Mouse (Mus musculus): ENCODE results near the gene L2hgdh.

Gene L2hgdh

DNA sequence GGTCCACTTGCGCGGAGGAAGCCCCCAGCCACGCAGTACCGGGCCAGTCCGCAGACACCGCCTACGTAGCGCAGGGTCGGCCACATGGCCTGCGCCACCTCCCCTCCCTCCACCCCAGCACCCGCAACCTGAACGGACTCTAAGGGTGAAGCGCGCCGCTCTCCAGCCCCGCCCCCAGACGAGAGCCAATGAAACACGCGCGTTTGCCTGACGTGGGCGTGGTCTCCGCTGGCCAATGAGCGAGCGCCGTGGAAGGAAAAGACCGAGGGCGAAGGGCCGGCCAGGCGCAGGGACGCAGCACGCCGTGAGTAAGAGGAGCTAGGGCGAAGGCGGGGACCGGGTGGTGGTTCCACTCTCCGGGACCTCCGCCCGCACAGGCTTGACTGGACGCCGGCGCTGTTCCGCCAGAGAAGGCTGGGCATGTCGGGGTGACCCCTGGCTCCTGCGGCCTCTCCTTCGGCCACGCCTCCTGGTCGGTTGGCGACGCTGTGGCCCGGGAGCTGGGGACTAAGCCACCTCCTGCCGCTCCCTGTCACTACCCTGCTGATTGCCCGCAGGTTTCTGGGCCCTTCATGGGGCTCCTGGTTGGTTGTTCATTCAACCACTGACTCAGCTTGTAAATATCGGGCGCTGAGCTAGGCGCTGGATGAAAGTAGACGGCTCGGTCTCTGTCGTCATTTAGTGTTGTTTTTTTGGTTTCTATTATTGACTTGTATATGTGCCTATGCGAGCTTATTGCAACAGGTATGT lies at the start of gene L2hgdh, which contains the start of gene Atp5s:
Gene L2hgdh (minus strand): TSS at position 163 of the 750 bp plus-strand sequence.
Gene Atp5s (plus strand): TSS at position 240 of the 750 bp plus-strand sequence.
- DNase-seq = peak; percentile 100

DNA sequence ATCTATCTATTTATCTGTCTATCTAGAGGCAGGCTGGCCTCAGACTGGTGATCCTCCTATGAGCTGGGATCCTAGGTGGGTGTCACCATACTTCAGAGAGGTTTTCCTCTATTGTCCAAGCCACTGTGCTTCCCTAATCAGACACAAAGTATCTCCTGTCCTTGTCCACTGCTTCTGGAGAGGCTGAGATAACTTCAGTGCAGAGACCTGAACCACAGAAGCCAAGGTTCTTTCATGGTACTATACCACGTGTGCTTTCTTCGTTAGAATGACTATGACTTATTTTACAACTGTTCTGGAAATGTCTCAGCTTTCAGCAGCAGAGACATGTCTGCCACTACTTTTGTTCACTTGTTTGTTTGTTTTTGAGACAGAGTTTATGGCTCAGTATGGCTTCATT lies 44.2 kb upstream of the L2hgdh start:
- DNase-seq = no peak

DNA sequence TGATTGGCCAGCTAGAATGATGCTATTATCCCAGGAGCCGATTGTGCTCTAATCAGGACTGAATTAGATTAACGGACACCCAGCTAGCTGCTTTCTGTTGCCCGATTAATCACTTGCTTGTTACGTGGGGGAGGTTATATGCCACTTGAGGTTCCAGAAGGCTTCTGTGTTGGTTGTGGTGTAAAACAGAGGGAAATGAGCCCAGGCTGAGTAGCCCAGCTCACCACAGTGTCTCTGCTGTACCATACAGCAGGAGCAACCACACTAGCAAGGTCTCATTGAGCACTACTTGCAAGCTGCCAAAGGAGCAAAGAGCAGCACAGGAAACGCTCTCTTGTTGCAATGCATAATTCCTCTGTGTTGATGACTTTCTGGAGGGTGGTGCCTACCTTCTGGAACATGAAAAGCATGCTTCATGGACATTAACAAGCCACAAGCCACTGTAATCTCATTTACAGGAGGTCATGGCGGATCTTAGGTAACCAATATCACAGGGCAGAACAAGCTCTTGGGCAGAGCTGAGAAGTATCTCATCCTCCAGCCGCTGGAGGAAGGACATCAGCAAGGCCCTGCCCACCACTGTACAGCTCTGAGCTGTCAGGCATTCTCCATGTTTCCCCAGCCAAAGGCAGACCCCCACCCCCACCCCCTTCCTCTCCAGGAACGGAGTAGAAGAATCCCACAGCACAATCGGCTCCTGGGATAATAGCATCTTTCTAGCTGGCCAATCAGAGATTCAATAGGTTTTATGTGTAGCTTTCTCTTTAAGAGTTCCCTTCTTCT lies 43.0 kb upstream of the L2hgdh start:
- DNase-seq = no peak

DNA sequence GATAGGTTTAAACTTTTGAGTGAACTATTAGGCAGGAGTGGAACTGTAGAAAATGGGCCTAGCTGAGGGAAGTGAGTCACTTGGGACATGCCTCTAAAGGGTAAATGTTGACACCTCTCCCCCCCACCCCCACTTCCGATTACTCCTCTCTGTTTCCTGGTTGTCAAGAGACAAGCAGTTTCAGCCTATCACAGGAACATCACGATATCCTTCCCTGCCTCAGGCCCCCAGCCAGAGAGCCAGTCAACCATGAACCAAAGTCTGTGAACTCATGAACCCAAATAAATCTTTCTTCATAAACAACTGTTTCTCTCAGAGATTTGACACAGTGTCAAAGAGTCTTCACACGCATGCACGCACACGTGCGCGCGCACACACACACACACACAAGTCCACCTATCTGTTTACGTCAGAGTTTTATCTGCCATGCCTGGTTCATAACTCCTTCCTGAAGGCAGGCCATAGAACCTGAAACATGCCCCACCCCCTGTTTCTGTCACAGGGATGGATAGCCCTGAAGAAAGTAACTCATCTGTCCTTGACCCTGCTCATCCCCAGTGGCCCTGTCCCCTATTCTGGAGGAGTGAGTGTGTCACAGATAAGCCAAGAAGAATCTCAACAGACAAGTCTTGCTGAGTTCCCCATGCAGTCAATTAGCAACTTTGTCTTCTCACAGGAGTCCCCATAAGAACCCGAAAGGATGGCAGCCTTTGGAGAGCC lies 41.7 kb upstream of the L2hgdh start:
- no peak for DNase-seq

DNA sequence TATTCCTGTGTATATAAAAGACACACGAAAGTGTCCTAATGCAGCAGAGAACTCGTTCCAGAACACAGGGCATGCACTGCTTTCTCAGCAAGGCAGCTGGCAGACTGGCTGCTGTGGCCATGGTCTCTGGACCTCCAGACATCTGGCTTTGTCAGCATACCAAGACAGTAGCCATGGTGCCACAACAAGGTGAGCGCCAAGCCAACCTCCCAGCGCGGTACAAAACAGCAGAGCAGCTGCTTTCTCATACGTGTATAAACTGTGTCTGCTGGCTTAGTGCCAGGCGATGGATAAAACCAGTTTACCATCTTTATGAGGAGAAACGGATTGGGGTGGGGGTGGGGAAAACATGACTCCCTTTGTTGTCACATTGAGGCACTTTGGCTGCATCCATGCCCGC lies 40.9 kb upstream of the L2hgdh start:
- DNase-seq = no peak

DNA sequence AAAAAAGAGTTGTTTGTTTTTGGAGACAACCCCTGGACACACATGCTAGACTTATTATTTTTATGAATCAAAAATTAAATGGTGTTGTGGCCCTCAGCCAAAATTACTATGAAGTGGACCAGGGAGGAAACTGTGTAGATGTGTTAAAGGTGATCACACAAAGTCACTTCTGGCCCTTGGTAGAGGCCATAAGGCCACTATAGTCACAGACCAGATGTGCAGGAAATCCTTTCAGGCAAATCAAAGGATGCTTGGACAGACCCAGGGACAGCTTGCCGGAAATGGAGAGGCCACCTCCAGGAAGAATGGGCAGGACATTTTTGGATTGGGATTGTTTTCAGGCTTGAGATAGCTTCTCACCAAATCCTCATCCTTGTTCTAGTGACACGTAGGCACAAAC lies 36.9 kb upstream of the L2hgdh start:
- DNase-seq = peak; percentile 98

DNA sequence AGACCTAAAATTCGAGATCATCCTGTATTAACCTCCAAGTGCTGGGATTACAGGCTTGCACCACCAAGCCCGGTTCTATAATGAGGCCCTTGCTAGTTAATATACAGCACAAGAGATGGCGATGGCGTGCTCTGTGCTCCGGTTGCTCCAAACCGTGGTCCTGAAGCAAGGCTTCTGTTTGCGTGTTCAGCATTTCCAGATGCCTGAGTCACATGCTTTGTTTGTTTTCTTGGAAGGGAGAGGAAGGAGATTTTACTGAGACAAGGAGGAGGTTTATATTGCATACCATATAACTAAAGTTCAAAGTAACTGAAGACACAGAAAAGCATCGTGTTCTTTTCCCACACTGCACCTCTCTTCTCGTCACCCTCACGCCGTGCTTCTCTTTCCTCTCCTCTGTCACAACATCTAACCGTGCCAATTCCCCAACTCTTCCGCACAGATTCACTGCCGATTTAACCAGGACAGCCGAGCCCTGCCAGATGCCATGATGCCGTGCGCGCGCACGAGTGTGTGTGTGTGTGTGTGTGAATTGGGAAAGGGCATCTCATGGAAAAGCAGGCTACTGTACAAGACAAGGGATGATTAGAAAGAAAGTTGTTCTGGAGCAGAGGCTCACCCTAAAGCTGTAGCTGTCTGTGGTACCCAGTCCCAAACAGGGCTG lies 36.2 kb upstream of the L2hgdh start:
- peak; percentile 86 for DNase-seq

DNA sequence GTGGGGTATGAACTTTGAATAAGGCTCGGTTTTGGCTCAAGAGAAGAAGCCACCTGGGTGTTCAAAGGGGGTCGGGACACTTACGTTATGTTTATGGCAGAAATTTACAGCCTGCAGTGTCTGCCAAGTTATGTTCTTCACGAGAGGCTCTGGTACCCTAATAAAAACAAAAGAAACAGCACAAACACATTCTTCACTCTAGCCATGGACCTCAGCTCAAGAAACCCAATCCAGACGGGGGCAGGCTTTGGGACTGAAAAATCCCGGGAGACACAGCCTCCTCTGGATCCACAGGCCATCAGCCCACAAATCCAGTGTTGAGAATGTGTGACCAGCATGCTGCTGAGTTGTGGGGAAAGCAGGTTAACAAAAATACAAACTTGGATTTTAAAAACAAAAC lies 35.3 kb upstream of the L2hgdh start:
- DNase-seq = peak; percentile 91

DNA sequence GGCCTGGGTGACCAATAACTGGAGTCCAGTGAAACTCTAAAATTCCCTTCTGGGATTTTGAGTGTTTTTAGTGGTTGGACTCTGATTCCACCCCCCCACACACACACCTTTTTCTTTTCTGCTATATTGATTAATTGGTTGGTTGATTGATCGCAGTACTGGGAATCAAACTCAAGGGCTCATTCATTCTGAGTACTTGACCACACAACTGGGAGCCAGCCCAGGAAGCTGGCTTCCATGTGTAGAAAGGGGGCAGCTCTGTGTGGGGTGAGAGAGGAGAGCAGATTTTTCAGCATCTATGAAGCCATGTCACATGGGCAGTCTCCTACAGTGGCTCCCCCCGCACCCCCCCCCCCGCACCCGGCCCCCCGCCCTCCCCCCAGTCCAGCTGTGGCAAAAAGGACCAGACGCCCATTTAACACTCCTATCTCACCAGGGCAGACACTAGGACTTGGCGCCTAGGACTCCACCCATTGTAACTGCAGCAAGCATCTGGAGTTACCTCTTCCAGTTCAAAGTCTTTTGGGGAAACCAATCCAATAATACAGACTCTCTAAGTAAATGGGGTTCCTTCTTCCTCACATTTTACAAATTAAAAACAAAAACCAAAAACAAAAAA lies 34.7 kb upstream of the L2hgdh start:
- no peak for DNase-seq

DNA sequence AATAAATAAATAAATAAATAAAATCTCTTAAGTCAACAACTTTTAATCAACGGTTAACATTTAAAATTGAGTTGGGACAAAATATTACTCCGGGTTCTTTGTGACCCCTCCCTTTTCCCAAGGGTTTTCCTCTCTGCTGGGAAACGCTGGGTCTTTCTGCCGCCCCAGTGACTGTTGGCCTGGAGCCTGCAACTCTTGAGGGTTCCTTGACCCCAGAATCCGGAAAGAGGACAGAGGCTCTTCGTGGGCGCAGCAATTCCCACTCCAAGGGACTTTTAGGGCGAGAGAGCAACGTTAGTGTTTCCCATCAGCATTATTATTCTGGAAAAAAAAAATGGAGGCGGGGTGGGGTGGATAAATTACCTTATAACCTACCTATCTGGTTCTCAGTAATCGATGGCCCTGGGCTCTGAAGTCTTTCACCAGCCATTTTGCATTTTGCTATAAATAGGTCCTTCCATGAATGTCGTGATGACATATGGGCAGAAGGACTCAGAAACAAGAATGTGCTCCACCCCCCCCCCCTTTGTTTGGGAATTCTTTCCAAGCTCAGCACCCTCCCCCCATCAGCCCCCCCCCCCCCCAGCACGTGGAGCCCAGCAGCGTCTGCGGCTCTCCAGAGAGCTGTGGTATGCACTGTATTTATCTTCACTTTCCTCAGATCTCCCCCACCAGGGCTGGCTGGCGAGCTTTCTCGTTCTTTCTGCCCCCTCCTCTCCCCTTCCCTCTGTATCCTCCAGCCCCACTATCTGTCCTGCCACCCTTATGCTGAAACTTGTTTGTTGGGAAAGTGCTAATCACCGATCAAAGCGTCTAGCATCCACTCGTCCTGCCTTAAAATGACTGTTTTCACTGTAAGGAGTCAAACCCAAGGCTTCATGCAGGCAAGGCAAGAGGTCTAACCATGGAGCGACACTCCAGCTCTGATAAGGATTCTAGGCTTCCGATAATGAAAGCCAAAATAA lies 33.8 kb upstream of the L2hgdh start:
- DNase-seq = peak; percentile 94

DNA sequence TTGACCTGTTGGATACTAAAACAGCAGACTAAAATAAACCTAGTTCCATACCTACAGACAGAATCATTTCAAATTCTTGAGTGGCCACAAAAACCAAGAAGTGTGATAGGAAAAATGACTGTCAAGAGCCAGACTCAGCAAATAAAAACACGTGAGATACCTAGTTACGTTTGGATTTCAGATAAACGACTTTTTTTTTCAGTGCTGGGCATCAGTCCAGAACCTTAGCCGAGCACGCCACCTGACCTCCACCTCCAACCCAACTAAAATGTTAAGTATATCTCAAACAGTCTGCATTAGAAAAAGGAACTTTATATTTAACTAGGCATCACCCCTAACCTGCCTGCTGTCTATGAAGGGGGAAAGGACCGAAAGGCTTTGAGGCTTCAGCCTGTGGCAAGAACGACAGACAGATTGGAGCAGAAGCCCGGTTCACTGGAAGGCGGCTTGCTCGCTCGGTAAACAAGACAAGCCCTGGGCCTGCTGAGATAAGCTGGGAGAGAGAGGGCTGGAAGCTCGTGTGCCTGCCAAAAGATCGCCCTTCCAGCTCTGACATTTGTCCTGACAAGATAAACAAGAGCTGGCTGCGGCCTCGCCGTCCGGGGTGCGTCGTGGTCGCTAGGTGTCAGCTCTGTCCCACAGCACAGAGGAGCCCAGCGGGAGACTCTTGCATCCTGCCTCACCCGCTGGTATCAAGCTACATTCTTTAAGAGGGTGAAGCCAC lies 32.9 kb upstream of the L2hgdh start:
- peak; percentile 98 for DNase-seq

DNA sequence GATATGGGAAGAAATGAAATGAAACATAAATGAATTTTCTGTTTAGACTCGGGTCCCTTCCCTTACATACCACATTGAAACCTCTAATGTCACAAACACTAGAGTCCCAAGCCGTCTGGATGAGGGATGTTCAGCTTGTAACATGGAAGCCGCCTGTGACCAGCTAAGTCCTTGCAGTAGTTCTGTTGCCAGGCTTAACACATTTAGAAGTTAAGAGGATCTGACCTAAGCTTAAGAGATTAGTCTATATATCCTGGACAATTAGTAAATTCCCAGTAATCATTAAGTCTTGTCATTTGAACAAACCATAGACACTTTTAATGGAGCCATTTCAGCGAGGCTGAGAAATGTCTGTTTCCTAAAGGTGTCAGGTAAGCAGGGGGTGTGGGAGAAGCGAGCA lies 31.3 kb upstream of the L2hgdh start:
- no peak for DNase-seq

DNA sequence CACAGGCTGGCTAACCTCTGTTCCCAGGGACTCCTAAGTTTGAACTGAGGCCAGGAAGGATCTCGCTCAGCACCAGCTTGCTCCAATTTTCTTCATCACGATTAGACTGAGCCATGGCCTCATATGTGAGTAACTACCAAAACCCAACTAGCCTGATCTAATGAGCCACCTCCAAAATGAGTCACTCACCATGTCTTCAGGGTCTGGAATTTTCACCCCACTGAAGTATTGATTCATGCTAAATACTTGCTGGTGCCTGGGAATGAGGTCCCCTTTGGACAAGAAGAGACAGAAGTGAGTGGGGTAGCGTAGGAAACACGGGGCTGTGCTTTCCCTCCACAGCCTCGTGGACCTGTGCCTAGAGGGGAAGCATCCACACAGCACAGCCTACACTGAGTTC lies 29.3 kb upstream of the L2hgdh start:
- DNase-seq = peak; percentile 65

DNA sequence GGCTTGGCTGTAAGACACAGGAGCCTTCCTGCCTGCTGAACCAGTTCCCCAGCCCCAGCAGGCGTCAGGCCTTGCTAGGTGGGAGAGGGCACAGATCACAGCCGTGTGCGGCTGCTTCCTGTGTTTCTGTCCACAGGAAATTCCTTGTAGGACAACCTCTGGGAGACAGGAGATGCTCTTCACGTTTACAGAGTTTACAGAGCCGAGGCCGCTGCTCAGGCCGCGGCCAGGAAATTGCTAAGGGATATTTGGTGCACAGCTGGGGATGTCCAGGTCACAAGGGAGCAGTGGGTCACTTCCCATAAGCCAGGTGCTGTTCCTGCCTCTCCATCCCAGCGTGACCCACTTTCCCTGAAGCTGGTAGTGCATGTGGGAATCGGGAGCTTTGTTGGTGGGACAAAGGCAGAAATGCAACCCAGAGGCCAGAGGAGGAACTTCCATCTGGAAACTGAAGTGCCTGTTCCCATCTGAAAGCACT lies 27.2 kb upstream of the L2hgdh start:
- DNase-seq = peak; percentile 98

DNA sequence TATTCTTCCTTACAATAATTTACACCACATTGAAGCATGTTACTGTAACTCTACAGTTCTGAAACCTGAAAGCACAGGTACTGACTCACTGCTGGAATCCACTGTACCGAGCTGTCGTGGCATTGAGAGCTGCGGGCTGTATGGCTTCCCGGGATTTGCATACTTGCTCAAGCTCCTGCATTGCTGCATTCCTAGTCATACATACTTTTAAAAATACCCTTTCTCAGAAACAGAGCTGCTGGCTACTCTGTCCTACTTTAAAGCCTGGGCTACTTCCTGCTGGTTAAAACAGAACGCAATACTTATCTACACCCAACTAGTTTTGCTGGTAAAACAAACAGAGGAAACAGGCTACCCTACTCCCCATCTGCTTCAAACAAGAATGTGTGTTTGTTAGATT lies 19.5 kb upstream of the L2hgdh start:
- DNase-seq = peak; percentile 37

DNA sequence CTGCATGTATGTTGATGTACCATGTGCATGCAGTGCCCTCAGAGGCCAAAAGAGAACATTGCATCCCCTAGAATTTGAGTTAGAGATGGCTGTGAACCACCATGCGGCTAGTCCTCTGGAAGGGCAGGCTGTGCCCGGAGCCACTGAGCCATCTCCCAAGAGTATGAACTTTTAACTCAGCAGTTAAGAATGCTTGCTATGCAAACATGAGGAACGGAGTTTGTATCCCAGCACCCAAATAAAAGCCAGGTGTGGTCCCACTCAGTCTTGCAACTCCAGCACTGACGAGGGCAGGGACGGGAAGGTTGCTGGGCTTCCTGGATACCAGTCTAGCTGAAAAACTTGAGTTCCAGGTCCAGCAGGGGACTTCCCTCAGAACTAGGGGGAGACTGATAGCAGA lies 17.3 kb upstream of the L2hgdh start:
- DNase-seq = peak; percentile 66

DNA sequence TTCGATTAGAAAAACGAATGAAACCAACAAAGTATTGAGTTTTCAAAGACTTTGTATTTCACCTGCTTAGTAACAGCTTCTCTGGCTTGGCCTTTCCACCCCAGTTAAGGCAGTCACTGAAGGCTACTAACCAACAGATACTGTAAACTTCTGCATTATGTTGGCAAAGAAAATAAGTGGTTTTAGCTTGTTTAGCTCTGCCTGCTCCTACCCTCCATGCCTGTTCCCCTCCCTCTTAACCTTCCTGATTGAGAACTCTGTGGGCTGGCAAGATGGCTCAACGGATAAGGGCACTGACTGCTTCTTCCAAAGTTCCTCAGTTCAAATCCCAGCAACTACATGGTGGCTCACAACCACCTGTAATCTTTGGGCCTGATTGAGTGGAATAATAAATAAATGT lies 9.2 kb upstream of the L2hgdh start:
- peak; percentile 44 for DNase-seq

DNA sequence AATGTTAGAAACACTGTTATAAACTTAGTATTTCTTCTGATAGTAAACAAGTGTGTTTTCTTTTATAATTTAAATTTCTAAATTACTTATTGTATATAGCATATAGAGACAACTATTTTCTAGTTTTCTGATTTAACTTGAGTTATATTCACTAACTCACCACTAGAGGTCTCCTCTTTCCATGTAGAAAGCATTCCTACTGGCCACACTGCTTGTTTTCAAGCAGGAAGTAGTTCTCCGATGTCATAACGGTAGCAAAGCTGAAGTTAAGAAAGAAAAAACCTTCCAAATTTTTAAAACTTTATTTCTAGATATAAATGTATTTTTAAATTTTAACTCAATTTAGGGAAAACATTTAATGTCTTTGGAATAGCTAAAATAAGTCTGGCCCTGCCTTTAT lies 8.8 kb upstream of the L2hgdh start:
- peak; percentile 17 for DNase-seq

DNA sequence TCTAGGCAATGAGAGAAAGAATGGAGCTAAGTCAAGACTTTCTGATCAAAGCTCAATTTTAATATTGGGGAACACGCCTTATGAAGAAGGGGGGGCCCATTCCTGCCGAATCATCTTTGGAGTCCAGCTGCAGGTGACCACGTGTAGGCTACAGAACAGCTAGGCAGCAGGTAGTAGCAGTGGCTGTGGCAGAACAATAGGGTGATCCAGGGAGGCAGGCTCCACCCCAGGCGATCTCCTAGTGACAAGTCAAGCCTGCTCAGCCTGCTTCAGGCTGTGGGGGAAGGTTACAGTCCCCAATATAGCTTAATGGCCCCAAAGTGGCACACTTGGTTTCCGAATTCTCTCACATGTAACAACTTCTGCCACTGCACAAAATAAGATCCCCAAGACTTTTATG lies 7.5 kb upstream of the L2hgdh start:
- peak; percentile 72 for DNase-seq

DNA sequence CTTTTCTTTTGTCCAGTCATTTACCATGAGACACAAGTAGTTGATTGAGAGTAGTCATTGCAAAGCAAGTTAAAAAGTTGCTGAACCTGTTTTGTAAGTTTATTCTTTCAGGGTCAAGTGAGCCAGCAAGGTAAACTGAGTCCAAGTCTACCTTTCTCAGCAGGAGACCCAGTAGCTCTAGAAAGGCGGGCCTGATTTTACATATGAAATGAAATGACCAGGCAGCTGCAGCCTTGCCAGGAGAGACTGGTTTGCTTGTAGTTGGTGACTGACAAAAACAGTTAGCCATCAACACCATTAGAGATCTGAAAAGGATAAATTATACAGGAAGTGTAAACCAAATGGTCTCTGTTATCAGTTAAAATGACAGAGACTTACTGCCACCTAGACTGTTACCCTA lies 5.6 kb upstream of the L2hgdh start:
- peak; percentile 72 for DNase-seq

DNA sequence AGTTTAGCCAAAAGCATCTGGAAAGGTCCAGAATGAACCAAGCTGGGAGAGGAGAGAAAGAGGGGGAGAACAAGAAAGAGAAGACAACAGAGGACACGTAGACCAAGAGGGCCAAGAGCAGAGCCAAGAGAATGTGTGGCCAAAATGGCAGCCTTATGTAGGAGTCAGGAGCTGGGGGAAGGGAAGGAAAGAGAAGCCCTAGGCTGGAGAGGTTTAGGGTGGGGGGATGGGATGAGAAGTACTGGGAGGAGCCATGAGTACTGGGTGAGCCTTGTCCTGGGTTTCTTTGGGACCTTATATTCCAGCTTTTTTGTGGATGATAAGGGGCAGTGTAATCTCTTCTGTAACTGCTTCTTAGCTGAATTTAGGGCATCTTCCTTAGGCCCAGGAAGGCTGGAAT lies 4.6 kb upstream of the L2hgdh start:
- peak; percentile 50 for DNase-seq

Data from heart, adult 11 months (tissue).